Mouse (Mus musculus): ENCODE data around the gene Itgbl1.

DNA sequence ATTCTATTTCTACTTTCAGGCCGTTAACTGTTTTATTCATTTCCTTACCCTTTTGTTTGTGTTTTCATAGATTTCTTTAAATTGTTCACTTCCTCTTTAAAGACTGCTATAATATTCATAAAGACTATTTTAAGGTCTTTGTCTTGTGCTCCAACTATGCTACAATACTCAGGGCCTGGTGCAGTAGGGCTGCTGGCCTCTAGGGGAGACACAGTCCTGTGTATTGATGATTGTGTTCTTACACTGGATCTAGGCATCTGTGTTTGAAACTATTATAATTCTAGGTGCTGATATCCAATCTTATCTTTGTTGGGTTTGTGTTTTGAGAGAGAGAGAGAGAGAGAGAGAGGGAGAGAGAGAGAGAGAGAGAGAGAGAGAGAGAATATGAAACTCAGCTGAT, 268.1 kb downstream of the Itgbl1 start:
- TF ChIP-seq CTCF (IDR thresholded peaks at IDR 0.05; ENCODE audit: extremely low read depth, insufficient read length, insufficient replicate concordance, low read depth, low read length): no peak
- no peak for TF ChIP-seq POLR2A (IDR thresholded peaks at IDR 0.05; ENCODE audit: low read depth, low read length)

All from small intestine, adult 2 months (tissue).